Mouse (Mus musculus): ENCODE results near the gene Crb3. TPM values are rescaled to one million over a fixed set of nuclear protein-coding genes. Genes with fewer than 3 reads are reported as not detected.

Crb3 gene
- total and polyA plus RNA-seq, 3 experiments = 0.25 TPM; not detected in 2

DNA sequence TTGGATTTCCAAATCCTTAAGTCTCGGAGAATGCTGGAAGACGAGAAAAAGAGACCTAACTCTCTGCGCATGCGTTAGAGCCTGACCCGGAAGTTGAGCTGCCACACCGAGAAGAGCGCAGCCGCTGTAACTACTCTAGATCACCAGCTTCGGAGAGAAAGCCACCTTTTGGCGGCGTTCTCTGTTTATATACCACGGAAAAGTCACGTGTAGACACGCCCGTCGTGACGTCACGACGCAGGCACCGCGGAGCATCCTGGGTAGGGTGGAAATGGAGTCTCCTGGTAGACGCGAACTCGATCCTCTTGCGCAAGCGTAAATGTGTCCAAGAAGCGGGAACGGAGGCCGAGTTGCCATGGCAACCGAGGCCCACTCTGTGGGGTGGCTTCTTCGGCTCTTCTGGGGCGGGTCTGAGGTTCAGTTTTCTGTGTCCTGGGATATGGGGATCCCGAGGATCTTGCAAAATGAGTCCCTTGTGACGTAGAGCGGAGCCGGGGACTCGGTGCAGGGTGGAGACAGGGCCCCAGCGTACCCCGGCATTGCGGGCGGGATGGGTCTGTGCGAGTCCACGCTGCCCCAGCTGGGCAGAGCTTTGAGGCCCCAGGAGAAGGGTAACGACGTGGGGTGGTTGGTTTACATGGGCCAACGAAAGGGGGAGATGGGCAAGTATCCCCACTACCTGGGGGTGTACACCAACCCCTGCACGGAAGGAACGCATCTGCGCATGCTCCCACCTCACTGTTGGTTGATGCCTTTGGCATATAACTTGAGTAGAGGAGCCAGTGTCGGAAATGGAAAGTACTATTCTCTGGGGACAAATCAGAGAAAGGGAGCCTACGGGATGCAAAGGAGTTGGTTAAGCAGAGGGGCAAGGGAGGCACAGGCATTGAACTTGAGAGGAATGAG is 47.4 kb upstream of the Crb3 start, which contains the start of the genes Gtf2f1 and Gm17949:
Gene Gtf2f1 (minus strand): TSS at position 53 of the 906 bp plus-strand sequence.
Gene Gm17949 (plus strand): TSS at position 234 of the 906 bp plus-strand sequence.
- H3K79me2 ChIP-seq (replicated peaks; ENCODE audit: control insufficient read depth, extremely low read depth, insufficient read depth, poor library complexity, severe bottlenecking) = peaks cover 16% of the 10 kb centered on the region
- in situ Hi-C loops (cut with MboI; ENCODE audit: low pct_ligation_motif_present, low pct_unique_long_range_greater_than_20kb, low sequenced_read_pairs) (no loop called here), dilution Hi-C loops (cut with MboI; ENCODE audit: extremely low pct_ligation_motif_present, extremely low pct_unique_long_range_greater_than_20kb, low sequenced_read_pairs) (no loop called here)
- H3K9me3 ChIP-seq (replicated peaks; ENCODE audit: low read length) = no peaks in the 10 kb centered on the region
- H3K4me3 ChIP-seq (replicated peaks in 1 of 3; ENCODE audit: low read depth in 2 of 3, low read length in 2 of 3, poor library complexity in 1 of 3) = peak within 1 kb of the TSS; percentile 66 to 83 (median 73)
- H3K27ac ChIP-seq (ENCODE audit: insufficient read depth, low read depth) = peak within 1 kb of the TSS; percentile 75
- peak within 1 kb of the TSS; percentile 92 for H3K4me2 ChIP-seq (ENCODE audit: insufficient read depth, low read depth, poor library complexity, severe bottlenecking)
- H3K4me1 ChIP-seq (ENCODE audit: control insufficient read depth in 1 of 2, insufficient read depth in 2 of 2) = peaks cover 7 to 22% of the 10 kb centered on the region in 2 experiments
- peaks cover 25 to 31% of the 10 kb centered on the region in 2 experiments for H3K36me3 ChIP-seq (replicated peaks in 1 of 2; ENCODE audit: control insufficient read depth in 1 of 2, insufficient read depth in 1 of 2, low read length in 1 of 2)
- DNase-seq (ENCODE audit: extremely low read depth) = peak; percentile 99
- peak within 1 kb of the TSS; percentile 76 for H3K9ac ChIP-seq (ENCODE audit: insufficient read depth, low read depth)
- no peaks in the 10 kb centered on the region for H3K27me3 ChIP-seq (replicated peaks)
- TF ChIP-seq ZNF384 (IDR thresholded peaks at IDR 0.05; ENCODE audit: low read depth, low read length) (no peak), SIN3A (IDR thresholded peaks at IDR 0.05; ENCODE audit: low read length) (peak; percentile 98), ETS1 (conservative IDR thresholded peaks at IDR 0.05; ENCODE audit: low read depth, low read length) (peak; percentile 62), IRF4 (IDR thresholded peaks at IDR 0.05; ENCODE audit: low read depth, low read length) (peak; percentile 78; the same call in 1 of the 2 replicates), POLR2AphosphoS2 (IDR thresholded peaks at IDR 0.05; ENCODE audit: low read depth, low read length) (peak; percentile 98), CTCF (conservative IDR thresholded peaks at IDR 0.05 in 1 of 2, IDR thresholded peaks at IDR 0.05 in 1 of 2; ENCODE audit: low read depth in 2 of 2, low read length in 2 of 2) (peak in 1 of 2 experiments; percentile 32; a peak in 2 of 4 replicates), CHD2 (IDR thresholded peaks at IDR 0.05; ENCODE audit: low read length) (peak; percentile 63; the same call in 1 of the 2 replicates), RCOR1 (conservative IDR thresholded peaks at IDR 0.05; ENCODE audit: low read depth, low read length) (0 out of 2 replicates have a peak, but pooled peaks have one; percentile 55), MAFK (IDR thresholded peaks at IDR 0.05; ENCODE audit: insufficient replicate concordance, low read length) (no peak), ZKSCAN1 (IDR thresholded peaks at IDR 0.05; ENCODE audit: borderline replicate concordance, low read depth, low read length) (no peak), USF2 (conservative IDR thresholded peaks at IDR 0.05; ENCODE audit: low read depth, low read length) (peak; percentile 98), RAD21 (IDR thresholded peaks at IDR 0.05; ENCODE audit: low read depth, low read length) (no peak), MAZ (IDR thresholded peaks at IDR 0.05; ENCODE audit: low read depth, low read length) (0 out of 2 replicates have a peak, but pooled peaks have one; percentile 71), JUN (IDR thresholded peaks at IDR 0.05; ENCODE audit: insufficient read depth, low read depth, low read length) (peak; percentile 54; the same call in 1 of the 2 replicates), EP300 (IDR thresholded peaks at IDR 0.05; ENCODE audit: low read length) (no peak), JUND (conservative IDR thresholded peaks at IDR 0.05; ENCODE audit: low read depth, low read length) (peak; percentile 62; the same call in 1 of the 2 replicates), MYC (IDR thresholded peaks at IDR 0.05; ENCODE audit: low read depth, low read length) (peak; percentile 89), POLR2A (IDR thresholded peaks at IDR 0.05; ENCODE audit: low read depth, low read length) (peak; percentile 100), SMC3 (IDR thresholded peaks at IDR 0.05; ENCODE audit: low read depth, low read length) (no peak), NRF1 (IDR thresholded peaks at IDR 0.05; ENCODE audit: low read depth, low read length) (peak; percentile 94), PAX5 (IDR thresholded peaks at IDR 0.05; ENCODE audit: low read length) (no peak), GABPA (IDR thresholded peaks at IDR 0.05; ENCODE audit: insufficient replicate concordance, low read depth, low read length) (no peak; the same call in 1 of the 2 replicates), ELF1 (IDR thresholded peaks at IDR 0.05; ENCODE audit: low read depth, low read length) (peak; percentile 100), TCF12 (IDR thresholded peaks at IDR 0.05; ENCODE audit: low read depth, low read length) (peak; percentile 99), KAT2A (IDR thresholded peaks at IDR 0.05; ENCODE audit: insufficient replicate concordance, low read length) (peak; percentile 90; the same call in 1 of the 2 replicates), UBTF (IDR thresholded peaks at IDR 0.05; ENCODE audit: low read depth, low read length) (no peak), CHD1 (IDR thresholded peaks at IDR 0.05; ENCODE audit: low read depth, low read length) (no peak), TBP (conservative IDR thresholded peaks at IDR 0.05; ENCODE audit: low read depth, low read length) (peak; percentile 99), HCFC1 (IDR thresholded peaks at IDR 0.05; ENCODE audit: low read depth, low read length) (peak; percentile 89), ZMIZ1 (IDR thresholded peaks at IDR 0.05; ENCODE audit: low read depth, low read length) (peak; percentile 98), MEF2A (IDR thresholded peaks at IDR 0.05; ENCODE audit: borderline replicate concordance, low read depth, low read length) (peak; percentile 86), NELFE (IDR thresholded peaks at IDR 0.05; ENCODE audit: low read depth, low read length) (peak; percentile 99), USF1 (IDR thresholded peaks at IDR 0.05; ENCODE audit: low read depth, low read length) (peak; percentile 100), ZC3H11A (IDR thresholded peaks at IDR 0.05; ENCODE audit: low read depth, low read length) (no peak), MAX (IDR thresholded peaks at IDR 0.05; ENCODE audit: low read length) (peak; percentile 99), BHLHE40 (IDR thresholded peaks at IDR 0.05; ENCODE audit: low read depth, low read length) (peak; percentile 100), E2F4 (IDR thresholded peaks at IDR 0.05; ENCODE audit: insufficient replicate concordance, low read depth, low read length) (peak; percentile 77; the same call in 1 of the 2 replicates)

All from CH12.LX (cell line).